Mouse (Mus musculus) adrenal gland, adult 2 months (tissue): ENCODE measurements around the gene Ttc7b. TPM values are rescaled to one million over a fixed set of nuclear protein-coding genes. Genes with fewer than 3 reads are reported as not detected.

ENCODE experiments used
- DNase-seq: peaks from one replicate; pipeline ENCODE4 v3.0.0; 2021
- polyA plus RNA-seq: library from polyadenylated mRNA; depleted of rRNA; stranded (reverse); fragments of >200 nt; gene quantifications from 2 replicates; pipeline ENCODE4 v1.2.3, GENCODE M21; 2012
- total RNA-seq, 2 experiments: library from RNA; stranded (reverse); gene quantifications; 2 replicates each; pipeline ENCODE4 v1.2.3; 2021

Ttc7b gene
- total and polyA plus RNA-seq, 3 experiments: 70.9 to 121 (median 76.7) TPM

DNA sequence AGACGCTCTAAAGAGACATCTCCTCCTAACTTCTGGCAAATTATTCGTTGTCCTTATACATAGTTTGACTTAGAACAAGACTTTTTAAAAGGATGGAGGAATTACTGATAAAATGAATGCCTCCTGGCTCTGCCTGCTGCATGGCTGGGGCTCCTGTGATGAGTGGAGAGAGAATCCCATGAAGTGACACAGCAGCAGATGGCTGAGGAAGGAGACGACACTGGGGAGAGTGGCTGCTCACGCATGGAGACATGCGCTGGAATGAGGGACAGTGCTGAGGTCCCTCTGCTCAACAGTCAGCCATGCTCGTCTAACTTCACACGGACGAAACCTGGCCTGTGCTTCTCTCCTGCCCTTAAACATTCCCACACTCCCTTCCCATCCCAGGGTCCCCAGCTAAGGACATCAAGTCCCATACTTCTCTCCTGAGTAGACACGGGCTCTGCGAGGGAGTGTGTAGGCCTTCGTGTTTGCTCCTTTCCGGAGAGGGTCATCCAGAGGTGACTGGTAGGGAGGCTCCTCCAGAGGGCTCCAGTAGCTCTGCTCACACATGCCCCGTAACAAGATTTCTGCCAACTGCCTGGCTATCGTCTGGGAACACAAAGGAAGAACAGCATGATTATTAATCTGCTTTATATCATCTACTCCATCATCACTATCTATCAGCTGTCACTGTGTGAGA, 105.8 kb downstream of the Ttc7b start:
- DNase-seq: no peak

DNA sequence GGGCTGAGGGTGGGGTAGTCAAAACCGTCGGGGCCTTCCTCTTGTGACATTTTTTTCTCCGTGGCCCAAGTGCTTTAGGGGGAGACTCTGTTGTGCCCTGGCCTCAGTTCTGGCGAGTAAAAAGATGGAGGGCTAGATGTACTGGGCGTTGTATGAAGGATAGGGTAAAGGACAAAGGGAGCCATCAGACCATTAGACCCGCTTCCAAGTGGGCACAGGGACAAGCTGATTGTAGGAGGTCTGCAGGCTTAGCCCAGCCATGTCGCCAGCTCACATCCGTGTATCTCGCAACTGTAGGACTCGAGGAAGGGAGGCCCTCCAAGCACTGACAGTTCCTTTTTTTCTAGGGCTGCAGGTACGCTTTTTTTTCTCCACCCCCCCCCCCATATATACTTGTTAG, 111.9 kb downstream of the Ttc7b start:
- DNase-seq: no peak

DNA sequence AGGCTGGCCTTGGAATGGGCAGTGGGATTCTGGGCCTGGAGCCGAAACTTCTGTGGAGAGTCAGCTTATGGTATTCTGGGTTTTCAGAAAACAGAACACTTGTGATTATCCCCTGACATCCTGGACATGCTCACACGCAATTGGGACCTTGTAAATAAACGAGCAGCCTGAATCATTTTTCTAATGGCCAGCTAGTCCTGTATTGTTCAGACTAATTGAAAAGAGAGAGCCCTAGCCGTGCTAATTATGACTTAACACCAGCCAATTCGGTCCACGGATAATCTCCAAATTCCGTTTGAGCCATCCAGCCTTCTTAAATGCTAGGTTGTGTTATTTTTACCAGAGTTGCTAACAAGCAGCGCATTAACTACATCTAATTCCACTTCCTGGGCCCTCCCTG, 112.5 kb downstream of the Ttc7b start:
- no peak for DNase-seq

DNA sequence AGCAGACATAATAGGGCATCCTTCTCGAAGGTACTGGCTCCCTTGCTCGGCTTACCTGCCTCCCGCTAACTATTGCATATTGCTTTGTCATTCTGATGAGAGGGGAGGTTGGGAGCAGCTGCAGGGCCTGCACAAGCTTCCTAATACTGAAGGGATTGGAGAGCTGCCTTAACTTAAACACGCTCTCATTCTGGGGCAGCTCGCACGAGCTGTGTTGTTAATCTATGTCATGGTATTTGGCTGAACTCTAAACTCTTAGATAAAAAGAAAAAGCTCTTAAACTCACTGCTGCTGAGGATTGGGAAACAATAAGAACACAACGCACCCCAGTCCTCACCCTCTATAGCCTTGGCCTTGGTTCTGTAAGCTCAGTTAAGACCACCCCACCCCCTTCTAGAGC, 113.3 kb downstream of the Ttc7b start:
- no peak for DNase-seq

DNA sequence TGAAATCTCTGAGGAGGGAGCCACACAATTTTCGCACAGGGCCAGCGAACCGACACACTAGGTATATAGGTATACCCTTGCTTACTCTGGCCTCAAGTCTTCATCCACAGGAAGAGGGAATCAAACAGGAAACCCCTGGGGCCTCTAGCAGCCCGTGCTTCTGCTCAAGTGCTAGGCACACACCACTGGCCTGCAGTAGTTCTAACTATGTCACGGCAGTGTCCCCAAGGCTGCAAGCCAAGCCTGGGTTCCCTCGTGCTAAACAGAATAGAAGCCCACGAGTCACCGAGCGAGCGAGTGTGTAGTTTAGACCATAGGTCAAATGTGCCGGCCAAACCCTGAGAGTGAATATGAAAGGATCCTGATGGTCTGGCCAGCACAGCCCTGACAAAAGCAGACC, 114.5 kb downstream of the Ttc7b start:
- DNase-seq: no peak

DNA sequence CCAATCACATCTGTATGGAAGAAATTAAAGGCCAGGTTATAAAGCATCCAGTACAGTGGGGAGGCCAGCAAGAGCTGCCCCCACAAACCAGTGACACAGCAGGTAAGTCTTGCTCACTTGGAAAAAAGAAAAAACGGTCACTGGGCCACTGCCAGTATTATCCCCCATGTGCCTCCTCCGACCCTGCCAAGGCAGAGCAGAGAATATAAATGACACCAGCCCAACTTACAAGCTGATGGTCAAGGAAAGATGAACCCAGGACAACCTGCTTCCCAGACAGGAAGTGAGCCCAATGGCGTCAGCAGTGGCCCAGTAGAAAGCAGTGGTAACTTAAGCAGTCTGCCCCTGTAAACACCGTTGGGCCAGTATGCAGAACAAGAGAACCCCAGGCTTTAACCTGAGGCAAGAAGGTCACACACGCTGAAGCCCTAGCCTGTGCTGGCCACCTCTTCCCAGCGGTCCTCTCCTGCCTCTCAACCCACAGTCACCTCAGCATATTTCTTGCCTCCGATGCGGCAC, 115.1 kb downstream of the Ttc7b start:
- DNase-seq: no peak

DNA sequence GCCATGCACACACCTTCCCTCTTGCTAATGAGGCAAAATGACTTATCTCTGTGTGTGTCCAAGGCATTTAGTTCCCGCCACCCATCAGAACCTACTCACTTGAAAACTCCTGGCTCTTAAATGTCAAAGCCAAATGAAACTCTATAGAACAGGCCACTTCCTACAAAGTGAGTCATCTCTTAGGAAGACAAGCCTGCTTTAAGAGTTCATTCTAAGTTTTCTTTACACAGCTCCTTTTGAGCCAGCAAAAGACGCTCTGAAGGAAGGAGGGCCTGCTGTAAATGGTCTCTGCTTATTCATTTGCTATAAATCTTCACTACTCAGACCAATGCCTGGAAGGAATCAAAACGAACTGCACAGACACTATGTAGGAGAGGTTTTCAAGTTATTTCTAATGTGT, 116.2 kb downstream of the Ttc7b start:
- DNase-seq: no peak

DNA sequence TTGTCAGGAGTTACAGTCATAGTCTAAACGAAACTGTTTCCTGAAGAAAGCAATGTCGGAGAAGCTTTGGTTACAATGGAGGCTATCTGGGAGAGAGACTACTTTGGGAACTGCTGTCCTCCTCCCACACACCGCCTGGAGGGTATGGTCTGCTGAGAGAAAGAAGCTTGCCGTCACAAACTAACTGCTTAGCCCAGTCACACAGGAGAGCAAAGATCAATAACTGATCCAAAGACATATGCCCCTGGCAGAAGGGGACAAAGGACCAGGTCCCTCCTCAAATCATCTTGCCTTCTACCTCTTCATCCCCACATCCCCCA, 117.7 kb downstream of the Ttc7b start:
- DNase-seq: no peak

DNA sequence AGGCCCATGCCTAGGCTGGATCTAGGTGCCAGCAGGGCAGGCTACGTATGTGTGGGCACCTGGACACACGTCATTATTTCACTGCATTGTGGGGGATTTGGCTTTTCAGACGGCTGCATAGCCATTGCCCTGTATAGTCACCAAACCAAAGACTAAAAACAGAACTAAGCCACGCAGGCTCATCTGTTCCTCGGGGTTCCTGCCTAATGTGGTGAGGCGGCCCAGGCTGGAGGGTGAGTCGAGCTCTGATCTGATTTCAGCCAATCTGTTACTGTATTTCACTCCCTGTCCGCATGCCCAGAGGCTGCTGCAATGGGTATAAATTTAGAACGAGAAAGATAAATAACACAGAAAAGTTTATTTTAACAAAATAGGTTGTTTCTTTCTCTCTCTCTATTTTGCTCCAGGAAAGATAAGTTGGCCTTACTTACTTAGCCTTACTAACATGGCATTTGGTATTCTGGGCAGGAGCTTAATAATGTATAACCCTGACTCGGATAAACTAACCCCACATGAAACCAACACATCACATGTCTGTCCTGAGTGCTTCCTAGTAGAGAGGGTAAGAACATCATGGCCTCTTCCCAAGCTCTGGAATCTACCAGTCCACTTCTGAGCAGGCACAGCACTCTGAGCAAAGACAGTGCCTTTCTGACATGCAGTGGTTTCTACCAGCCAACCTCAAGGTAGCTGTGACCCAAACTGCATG, 118.2 kb downstream of the Ttc7b start:
- DNase-seq: no peak

DNA sequence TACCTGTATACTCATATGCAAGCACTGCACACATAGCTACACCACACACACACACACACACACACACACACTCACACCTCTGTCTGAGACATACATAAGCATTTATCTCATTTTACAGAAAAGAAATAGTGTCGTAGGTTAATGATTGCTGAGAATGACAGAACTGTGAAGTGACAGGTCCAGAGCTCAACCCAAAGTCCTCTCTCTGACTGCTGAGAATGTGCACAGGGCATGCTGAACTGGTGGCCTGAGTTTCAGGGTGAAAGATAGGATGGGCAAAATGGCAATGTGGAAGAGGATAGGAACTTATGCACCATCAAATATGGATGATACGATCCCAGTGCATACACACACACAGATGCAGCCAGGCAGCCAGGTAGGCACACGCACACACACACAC, 120.5 kb downstream of the Ttc7b start:
- DNase-seq: no peak

DNA sequence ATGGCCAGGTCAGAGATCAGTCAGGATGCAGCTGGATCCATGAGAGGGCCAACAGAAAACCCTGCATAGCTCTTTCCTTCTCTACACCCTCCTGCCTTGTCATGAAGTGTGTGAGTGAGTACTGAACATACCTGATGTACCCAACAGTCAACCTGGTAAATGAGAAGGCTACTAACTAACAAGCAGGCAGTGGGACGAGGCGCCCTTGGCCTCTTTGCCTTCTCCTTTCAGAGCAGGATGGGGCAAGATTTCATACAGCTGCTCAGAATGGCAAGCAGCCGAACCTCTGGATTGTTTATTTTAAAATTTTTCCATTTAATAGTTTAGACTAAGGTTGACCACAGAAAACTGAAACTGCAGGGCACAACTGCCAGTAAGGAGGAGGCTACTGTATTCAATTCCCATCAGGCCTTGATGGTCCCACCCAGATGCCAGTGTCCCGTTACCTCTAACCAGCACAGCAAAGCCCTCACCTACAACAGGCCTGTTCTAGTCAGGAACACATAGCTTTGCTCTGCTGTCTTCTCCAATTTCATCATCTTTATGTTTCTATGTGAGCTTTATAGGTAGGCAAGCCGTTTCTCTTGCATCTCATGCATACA, 121.4 kb downstream of the Ttc7b start:
- DNase-seq: no peak

DNA sequence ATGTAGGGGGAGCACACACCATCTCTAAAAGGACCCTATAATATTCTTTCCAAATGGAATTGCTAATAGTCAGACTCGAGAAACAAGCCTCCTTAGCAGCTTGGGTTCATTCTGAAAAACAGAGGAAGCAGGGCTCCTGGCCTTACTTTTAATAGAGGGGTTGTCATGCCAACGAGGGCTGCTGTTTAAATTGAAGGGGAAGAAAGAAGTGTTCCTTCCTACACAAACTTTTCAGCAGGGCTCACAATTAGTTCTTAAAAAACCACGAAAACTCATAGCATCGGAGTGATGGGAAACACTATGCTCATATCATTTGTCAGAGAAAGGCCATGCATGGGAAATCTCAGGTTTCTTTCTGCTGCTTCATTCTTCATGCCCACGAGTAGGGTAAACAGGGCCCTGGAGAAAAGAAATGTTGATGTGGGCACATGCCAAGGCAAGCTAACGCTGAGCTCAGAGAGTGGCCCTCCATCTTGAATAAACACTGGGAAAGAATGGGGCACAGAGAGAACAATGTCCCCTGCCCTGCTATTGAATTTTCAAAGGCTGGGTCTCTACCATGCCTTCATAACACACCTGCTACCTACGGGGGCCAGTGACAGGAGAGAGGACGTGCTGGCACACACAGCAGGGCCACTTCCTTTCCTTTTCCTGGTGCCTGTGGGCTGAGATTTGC, 122.2 kb downstream of the Ttc7b start:
- DNase-seq: no peak

DNA sequence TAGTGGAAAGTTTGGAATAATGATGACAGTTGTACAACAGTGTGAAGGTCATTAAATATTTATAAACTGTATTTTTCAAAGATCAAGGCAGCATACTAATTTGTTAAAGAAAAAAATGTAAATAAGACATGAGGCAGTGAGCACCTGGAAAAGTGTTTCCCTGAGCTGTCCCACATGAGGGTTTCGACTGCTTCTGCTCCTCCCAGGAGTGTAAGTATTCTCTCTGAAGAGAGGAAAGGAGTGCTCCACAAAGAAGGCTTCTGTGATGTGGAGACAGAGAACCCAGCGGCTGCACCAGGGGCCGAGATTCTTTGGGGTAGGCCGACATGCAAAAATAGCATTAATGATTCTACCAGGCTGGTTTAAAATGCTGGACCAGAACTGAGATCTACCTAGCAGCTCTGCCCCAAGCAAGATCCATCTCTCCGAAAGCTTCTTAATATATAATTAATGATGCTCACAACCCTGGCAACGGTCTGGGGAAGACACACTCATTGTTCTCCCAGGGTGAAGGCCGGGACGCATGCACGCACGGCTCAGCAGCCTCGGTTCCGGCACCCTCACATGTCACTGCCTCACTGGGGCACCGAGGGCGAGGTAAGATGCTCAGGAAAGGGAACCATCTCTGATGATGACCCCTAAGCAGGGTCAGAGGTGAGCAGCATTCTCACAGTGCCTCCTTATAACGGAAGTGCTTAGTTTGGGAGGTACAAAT, 123.0 kb downstream of the Ttc7b start:
- DNase-seq: no peak

DNA sequence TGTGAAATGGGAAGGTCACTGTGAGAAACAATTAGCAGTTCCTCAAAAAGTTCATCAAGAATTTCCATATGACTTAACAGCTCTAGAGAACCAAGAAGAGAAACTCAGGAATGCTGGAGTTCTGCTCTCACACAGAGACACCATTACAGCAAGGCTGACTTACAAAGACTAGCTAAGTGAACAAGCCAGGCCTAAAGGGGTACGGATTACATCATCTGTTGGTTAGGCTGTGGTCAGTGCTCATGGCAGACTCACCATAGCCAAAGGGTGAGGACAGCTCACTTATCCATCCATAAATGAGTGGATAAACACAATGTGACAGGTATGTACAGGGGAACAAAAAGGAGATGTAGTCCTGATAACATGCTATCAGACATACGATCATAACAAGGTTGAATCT, 123.8 kb downstream of the Ttc7b start:
- no peak for DNase-seq

DNA sequence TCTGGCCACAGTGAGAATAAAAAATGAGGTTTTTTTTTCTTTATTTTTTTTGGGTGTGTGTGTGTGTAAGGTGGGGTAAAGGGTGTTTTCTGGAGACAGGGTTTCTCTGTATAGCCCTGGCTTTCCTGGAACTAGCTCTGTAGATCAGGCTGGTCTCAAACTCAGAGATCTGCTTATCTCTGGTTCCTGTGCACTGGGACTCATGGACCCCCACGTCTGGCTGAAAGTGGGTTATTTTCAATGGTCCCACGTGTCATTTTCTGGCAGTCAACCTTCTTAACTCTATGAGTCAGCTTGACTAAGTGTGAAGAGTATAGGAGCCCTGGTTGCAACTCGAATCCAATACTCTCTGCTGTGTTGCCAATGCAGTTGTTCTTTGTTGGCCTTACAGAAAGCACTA, 127.1 kb downstream of the Ttc7b start:
- no peak for DNase-seq

DNA sequence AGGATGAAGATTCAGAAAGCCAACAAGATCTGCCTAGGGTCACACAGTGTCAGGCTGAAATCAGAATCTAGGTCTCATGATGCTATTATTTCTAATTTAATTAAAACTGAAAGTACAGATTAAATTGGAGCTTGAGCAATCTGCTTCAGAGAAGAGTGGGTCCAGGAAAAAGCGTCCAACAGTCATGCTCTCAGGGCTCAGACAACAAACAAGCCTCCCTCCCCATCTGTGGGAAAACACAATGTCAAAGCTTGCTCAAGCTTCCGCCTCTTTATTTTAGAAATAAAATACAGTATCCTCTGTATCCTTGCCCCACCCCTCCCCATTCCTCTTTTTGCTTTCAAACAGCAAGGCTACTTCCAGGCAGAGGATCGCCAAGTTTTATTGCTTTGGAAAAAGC, 127.5 kb downstream of the Ttc7b start:
- DNase-seq: no peak

DNA sequence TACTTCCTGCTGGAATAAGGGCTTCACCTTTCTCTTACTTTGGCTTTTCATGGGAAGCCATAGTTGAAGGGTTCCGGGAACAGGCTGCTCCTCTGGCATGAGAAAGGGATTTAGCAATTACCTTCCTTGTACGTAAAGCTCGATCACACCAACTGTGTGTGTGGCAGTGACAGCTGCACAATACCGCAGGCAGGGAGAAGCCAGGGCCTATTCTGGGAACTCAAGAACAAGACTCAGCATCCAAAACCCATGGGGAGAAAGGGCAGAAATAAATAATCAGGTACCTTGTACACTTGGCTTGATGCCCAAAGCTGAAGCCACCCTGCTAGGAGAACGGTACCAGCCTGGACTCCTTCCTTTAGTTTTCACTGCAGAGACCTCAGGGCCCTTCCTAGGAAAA, 128.2 kb downstream of the Ttc7b start:
- DNase-seq: no peak

DNA sequence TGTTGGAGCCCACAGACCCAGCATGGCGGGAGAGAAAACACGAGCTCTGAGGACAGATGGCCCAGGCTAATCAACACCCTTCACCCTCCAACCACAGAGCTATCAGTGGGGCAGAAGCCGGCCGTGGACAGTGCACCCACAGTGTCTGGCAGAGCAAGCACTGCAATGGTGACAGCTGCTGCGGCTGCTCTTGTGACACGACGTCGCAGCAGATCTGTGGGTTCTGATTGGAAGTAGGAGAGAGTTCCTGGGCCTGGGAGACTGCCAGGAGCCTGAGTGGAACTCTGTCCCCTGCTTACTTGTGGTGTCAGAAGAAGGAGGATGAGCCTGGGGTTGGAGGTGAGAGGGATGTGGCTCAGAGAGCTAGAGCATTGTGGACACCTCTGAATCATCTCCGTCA, 128.7 kb downstream of the Ttc7b start:
- DNase-seq: no peak

DNA sequence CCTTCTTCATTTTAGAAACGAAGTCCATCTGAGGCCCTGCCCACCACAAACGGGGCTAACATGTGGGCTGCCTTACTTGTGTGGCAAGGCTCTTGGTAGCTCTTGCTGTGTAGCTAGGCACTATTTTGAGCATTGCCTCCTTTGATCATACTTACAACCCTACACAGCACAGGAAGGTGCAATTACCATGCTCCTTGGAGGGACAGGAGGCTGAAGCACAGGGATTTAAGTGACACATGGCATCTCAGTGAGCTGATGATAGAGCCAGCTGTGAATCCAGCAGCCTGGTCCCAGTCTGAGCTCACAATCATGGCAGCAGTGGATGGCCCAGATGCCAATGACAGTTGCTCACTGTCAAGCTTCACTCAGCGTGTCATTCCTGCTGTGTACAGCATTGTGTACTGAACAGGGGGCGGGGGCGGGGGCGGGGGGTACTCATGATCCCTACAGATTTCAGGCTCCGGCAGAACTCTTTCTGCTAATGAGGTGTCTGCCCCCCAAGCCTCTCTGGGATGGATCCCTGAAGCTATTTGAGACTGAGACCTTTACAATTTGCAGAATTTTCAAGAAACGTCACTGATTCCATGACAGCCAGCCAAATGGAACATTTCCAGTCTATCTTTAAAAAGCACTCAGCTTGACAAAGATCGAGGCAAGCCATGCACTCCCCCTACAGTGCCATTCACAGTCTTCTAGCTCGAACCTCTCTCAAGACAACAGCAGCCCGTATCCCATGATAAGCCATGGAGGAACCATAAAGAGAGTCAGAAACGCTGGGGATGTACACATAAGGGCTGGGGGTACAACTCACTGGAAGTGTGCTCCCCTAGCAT, 130.5 kb downstream of the Ttc7b start:
- DNase-seq: no peak

DNA sequence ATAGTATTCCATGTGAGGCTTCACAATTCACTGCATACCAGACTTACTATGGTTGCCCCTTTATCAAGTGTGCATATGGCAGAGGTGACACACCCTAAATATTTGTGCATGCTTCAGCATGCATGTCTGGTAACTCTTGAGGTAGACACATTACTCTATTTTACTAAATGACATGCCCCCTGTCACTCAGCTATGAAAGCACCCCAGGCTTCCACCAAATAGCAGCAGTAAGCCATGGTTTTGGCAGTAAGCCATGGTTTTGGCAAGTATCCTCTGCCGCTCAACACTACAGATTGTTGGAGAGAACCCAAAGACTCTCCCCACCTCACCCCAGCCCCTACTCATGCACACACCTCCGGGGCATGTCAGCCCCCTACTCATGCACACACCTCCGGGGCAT, 134.4 kb downstream of the Ttc7b start:
- no peak for DNase-seq

DNA sequence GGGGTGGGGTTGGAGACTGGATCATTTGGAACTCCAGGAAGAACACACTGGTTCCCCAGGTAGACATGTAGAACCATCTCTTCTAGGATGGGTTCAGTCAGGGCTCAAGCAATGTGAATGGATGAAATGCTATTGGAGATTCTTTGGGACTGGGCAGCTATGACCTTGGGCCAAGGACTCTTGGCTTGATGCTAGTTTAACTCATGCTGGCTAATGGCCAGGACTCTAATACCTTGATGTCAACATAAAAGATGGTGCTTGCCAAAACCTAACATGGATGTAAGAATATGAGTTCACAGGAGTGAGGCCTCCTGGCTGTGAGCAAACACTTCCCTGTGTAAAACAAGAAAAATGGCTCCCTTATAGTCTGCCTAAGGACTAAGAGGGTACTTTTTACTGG, 138.1 kb downstream of the Ttc7b start:
- DNase-seq: peak; percentile 74
